Mouse (Mus musculus): ENCODE data around the gene Lrp4. TPM values are rescaled to one million over a fixed set of nuclear protein-coding genes. Genes with fewer than 3 reads are reported as not detected.
"Not testable (repeated sequence)": the region's sequence is repeated elsewhere in the genome, so short reads cannot be mapped to it uniquely, and the experiment has no call there.

Lrp4 gene
- polyA plus RNA-seq, 1 experiment: not detected

DNA sequence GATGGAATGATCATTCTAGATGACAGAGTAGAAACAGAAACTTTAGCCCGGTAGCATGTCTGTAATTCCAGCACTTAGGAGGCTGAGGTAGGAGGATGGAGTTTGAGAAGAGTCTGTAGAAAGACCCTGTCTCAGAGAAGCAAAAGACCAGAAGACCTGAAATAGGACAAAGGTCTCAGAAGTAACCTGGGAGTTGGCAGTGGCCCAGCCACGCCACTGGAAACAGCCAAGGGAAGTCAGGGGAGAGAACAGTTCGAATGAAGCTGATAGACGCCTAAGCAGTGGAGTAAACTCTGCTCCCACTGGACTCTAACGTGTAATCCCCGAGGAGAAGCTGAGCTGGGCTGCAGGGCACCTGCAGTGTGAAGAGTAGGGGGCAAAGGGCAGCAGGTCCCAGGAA lies 27.9 kb downstream of the Lrp4 start:
- 81% methylated on average over 6 of the region's 6 CpGs for WGBS
- H3K4me3 ChIP-seq (ENCODE audit: insufficient read depth, low read depth, low read length): no peak overlapping the region
- peaks cover 3% of the 10 kb centered on the region; the same call in 1 of the 2 replicates for H3K4me1 ChIP-seq (ENCODE audit: control insufficient read depth, insufficient read depth, low read length)
- H3K27ac ChIP-seq (ENCODE audit: insufficient read depth, low read depth, low read length): no peak overlapping the region
- TF ChIP-seq CTCF (IDR thresholded peaks at IDR 0.05; ENCODE audit: insufficient read depth, low read depth, low read length) (no peak), POLR2A (IDR thresholded peaks at IDR 0.05; ENCODE audit: insufficient read depth, low read depth, low read length) (no peak)

DNA sequence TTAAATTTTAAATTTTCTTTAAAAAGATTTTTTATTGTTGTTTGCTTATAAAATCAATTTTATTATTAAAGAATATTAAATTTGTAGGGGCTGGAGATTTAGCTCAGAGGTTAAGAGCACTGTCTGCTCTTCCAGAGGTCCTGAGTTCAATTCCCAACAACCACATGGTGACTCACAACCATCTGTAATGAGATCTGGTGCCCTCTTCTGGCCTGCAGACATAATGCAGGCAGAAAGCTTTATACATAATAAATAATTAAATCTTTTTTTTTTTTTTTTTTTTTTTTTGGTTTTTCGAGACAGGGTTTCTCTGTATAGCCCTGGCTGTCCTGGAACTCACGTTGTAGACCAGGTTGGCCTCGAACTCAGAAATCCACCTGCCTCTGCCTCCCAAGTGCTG lies 30.0 kb downstream of the Lrp4 start:
- not testable (repeated sequence) for H3K4me3 ChIP-seq (ENCODE audit: insufficient read depth, low read depth, low read length); H3K4me1 ChIP-seq (ENCODE audit: control insufficient read depth, insufficient read depth, low read length); H3K27ac ChIP-seq (ENCODE audit: insufficient read depth, low read depth, low read length)
- WGBS: 43% methylated on average over 3 of the region's 3 CpGs

DNA sequence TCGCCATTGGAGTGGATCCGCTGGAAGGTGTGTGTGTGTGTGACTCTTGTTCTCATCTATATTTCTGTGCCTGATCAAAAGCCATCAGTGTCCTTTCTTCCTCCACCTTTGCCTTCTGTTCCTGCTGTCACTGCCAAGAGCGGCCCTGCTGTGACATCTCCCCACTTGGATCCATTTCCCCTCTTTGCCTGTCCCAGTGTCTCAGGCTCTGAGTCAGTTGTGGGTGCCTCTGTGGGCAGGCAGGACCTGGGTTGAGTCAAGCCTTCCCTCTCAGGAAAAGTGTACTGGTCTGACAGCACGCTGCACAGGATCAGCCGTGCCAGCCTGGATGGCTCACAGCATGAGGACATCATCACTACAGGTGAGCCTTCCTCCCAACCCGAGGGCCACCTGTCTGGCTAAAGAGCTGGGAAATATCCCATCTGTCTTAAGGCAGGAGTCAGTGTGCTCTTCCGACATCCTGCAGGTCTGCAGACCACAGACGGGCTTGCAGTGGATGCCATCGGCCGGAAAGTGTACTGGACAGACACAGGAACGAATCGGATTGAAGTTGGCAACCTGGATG lies 34.8 kb downstream of the Lrp4 start:
- TF ChIP-seq POLR2A (IDR thresholded peaks at IDR 0.05; ENCODE audit: insufficient read depth, low read depth, low read length) (no peak), CTCF (IDR thresholded peaks at IDR 0.05; ENCODE audit: insufficient read depth, low read depth, low read length) (no peak)
- no peak overlapping the region for H3K27ac ChIP-seq (ENCODE audit: insufficient read depth, low read depth, low read length)
- H3K4me3 ChIP-seq (ENCODE audit: insufficient read depth, low read depth, low read length): no peak overlapping the region
- WGBS: 94% methylated on average over 12 of the region's 12 CpGs
- H3K4me1 ChIP-seq (ENCODE audit: control insufficient read depth, insufficient read depth, low read length): no peaks in the 10 kb centered on the region

DNA sequence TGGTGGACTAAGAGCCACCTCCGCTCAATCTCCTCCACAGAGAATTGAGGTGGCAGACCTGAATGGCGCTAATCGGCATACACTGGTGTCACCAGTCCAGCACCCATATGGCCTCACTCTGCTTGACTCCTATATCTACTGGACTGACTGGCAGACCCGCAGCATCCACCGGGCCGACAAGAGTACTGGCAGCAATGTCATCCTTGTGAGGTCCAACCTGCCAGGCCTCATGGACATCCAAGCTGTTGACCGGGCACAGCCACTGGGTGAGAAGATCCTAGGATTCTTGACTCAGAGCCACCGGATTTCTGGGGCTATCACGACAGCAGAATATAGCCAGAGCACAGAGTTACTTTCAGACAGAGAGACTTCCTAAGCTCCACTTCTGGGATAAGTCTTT lies 36.7 kb downstream of the Lrp4 start:
- TF ChIP-seq POLR2A (IDR thresholded peaks at IDR 0.05; ENCODE audit: insufficient read depth, low read depth, low read length) (no peak), CTCF (IDR thresholded peaks at IDR 0.05; ENCODE audit: insufficient read depth, low read depth, low read length) (no peak)
- 96% methylated on average over 9 of the region's 9 CpGs for WGBS
- H3K4me1 ChIP-seq (ENCODE audit: control insufficient read depth, insufficient read depth, low read length): no peaks in the 10 kb centered on the region
- no peak overlapping the region for H3K4me3 ChIP-seq (ENCODE audit: insufficient read depth, low read depth, low read length)
- no peak overlapping the region for H3K27ac ChIP-seq (ENCODE audit: insufficient read depth, low read depth, low read length)

DNA sequence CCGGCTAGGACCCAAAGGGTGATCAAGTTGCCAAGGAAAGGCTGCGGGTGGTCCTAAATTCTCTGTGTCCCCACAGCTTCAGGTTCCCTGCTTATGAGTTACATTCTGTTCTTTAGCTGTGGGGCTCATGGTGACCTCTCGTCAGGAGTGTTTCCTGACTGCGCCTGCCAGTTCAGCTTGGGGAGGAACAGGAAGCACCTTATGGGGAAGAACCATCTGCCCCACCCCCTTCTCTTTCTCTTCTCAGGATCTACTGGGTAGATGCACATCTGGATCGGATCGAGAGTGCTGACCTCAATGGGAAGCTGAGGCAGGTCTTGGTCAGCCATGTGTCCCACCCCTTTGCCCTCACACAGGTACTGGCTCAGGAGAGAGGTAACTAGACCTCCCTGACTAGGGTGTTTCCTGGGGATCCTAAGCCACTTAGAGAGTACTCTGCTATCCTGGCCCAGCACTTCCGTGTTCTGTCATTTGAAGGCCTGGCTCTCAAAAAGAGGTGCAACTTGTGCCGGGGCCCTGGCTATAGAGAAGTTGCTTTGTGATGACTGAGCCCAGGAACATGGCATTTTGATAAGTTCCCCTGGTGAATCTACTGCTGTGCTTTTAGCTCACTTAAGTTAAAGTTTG lies 40.9 kb downstream of the Lrp4 start:
- TF ChIP-seq POLR2A (IDR thresholded peaks at IDR 0.05; ENCODE audit: insufficient read depth, low read depth, low read length) (no peak), CTCF (IDR thresholded peaks at IDR 0.05; ENCODE audit: insufficient read depth, low read depth, low read length) (no peak)
- Histone ChIP-seq H3K4me1 (ENCODE audit: control insufficient read depth, insufficient read depth, low read length) (no peaks in the 10 kb centered on the region), H3K27ac (ENCODE audit: insufficient read depth, low read depth, low read length) (no peak overlapping the region), H3K4me3 (ENCODE audit: insufficient read depth, low read depth, low read length) (no peak overlapping the region)
- WGBS: 88% methylated on average over 8 of the region's 8 CpGs

DNA sequence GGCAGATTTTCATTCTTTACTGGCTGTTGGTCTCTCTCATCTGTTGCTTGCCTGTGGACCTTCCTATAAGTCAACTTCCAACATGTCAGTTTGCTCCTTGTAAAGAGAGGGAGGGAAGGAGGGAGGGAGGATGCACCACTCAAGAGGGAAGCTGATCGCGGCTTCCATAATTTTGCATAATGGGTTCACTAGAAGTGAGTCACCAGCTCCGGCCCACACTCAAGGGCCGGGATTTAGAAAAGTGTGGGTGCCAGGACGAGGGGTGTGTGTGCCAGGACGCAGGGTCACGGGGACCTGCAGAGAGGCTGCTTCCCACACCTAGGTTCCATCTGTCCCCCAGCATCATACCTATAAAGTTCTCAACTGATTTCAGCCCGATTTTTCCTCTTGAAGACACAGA lies 50.8 kb downstream of the Lrp4 start:
- no peaks in the 10 kb centered on the region for H3K4me1 ChIP-seq (ENCODE audit: control insufficient read depth, insufficient read depth, low read length)
- WGBS: 71% methylated on average over 8 of the region's 8 CpGs
- no peak for TF ChIP-seq POLR2A (IDR thresholded peaks at IDR 0.05; ENCODE audit: insufficient read depth, low read depth, low read length)
- no peak for TF ChIP-seq CTCF (IDR thresholded peaks at IDR 0.05; ENCODE audit: insufficient read depth, low read depth, low read length)
- no peak overlapping the region for H3K27ac ChIP-seq (ENCODE audit: insufficient read depth, low read depth, low read length)
- no peak overlapping the region for H3K4me3 ChIP-seq (ENCODE audit: insufficient read depth, low read depth, low read length)

DNA sequence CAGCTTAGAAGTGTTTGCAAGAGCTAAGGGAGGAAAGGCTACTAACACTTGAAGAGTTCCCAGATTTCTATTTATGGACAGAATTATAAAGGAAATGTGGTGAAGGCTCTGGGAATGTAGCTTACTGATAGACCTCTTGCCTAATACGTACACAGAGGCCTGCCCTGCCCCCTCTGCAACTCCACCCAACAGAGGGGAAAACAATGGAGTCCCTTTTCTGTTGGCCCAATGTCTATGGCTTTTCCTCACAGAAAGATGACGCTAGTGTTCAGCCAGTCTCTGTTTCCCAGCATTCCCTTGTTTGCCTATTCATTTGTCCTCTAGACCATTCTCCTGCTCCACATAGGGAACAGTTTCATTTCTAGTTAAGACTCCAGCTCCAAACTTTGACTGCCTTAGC lies 59.9 kb downstream of the Lrp4 start:
- TF ChIP-seq CTCF (IDR thresholded peaks at IDR 0.05; ENCODE audit: insufficient read depth, low read depth, low read length) (no peak), POLR2A (IDR thresholded peaks at IDR 0.05; ENCODE audit: insufficient read depth, low read depth, low read length) (no peak)
- Histone ChIP-seq H3K4me1 (ENCODE audit: control insufficient read depth, insufficient read depth, low read length) (no peaks in the 10 kb centered on the region), H3K27ac (ENCODE audit: insufficient read depth, low read depth, low read length) (no peak overlapping the region), H3K4me3 (ENCODE audit: insufficient read depth, low read depth, low read length) (no peak overlapping the region)
- 41% methylated on average over 2 of the region's 2 CpGs for WGBS

DNA sequence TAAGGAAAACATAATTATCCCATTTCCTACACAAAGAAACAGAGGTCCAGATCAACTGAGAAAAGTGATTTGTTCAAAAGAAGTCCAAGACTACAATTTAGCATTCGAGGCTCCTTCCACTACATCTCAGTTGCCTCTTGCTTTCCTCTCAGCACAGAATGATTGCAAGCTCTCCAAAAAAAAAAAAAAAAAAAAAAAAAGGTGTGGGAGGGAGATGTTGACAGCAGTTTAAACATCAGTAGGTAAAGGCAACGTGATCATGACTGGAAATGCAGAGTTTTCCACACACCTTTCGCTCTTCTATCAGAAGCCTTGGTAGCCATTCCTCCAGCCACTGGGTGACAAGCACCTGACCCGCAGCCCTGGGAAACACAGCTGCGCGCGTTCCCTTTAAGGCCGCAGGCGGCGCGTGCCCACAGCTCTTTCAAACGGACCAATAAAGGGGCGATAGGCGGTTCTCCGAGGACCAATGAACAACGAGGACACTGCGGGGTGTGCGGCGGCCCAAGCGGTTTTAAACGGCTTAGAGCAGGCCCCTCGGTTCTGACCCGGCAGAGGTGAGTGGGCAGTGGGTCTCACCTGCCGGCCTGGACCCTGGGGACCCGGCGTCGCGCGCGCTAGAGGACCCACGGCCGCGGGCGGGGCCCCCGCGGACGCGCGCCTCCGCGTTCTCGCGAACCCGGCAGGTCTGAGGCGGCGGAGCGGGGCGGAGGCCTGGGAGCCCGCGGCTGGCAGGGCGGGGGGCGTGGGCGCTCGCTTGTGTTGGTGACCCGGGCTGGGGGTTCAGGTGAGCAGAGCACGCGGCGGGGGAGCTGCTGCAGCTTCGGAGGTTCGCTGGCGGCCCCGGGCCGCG lies 69.2 kb downstream of the Lrp4 start, which contains the start of gene Ckap5:
Gene Ckap5, plus strand, starts transcription at position 469 of the 853 bp plus-strand sequence.
- TF ChIP-seq CTCF (IDR thresholded peaks at IDR 0.05; ENCODE audit: insufficient read depth, low read depth, low read length) (no peak), POLR2A (IDR thresholded peaks at IDR 0.05; ENCODE audit: insufficient read depth, low read depth, low read length) (peak; percentile 45; the same call in 1 of the 2 replicates)
- WGBS: 1% methylated on average over 64 of the region's 64 CpGs

DNA sequence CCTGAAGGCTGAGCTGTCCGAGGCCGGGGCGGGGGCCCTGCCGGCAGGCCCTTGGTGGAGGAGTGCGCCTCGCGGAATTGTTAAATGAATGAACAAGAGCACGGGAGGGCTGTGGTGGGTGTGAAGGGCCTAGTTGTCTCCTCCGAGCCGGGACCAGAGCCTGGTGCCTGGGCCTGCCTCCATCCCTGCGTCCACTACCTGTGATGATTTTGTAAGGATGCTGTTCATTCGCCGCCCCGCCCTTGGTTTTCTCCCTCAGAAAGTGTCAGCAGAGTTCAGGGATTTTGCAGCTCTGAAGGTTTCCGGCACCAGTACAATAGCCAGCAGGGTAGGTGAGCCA lies 69.8 kb downstream of the Lrp4 start:
- under 1% methylated on average over 15 of the region's 15 CpGs for WGBS
- H3K4me1 ChIP-seq (ENCODE audit: control insufficient read depth, insufficient read depth, low read length): no peaks in the 10 kb centered on the region
- no peak overlapping the region for H3K27ac ChIP-seq (ENCODE audit: insufficient read depth, low read depth, low read length)
- H3K4me3 ChIP-seq (ENCODE audit: insufficient read depth, low read depth, low read length): peak overlapping the region; percentile 90
- no peak for TF ChIP-seq POLR2A (IDR thresholded peaks at IDR 0.05; ENCODE audit: insufficient read depth, low read depth, low read length)
- no peak for TF ChIP-seq CTCF (IDR thresholded peaks at IDR 0.05; ENCODE audit: insufficient read depth, low read depth, low read length)

More for the DNA sequence above, 69.2 kb downstream of the Lrp4 start, which contains the start of gene Ckap5:
- Histone ChIP-seq H3K4me1 (ENCODE audit: control insufficient read depth, insufficient read depth, low read length) (no peaks in the 10 kb centered on the region), H3K4me3 (ENCODE audit: insufficient read depth, low read depth, low read length) (peak within 1 kb of the TSS; percentile 90), H3K27ac (ENCODE audit: insufficient read depth, low read depth, low read length) (no peak within 1 kb of the TSS)

Measured in olfactory bulb, adult 2 months (tissue).